Mouse (Mus musculus): Measurements from ENCODE around the gene R3hcc1l.

- TF ChIP-seq CTCF (IDR thresholded peaks at IDR 0.05; ENCODE audit: extremely low read depth, insufficient read depth, insufficient read length, insufficient replicate concordance) (no peak), POLR2A (IDR thresholded peaks at IDR 0.05; ENCODE audit: low read depth, low read length) (no peak)
These were observed 69.1 kb downstream of the R3hcc1l start for GRCm38 (mm10) chr19:42587704-42588103.

All from spleen, adult 2 months (tissue).